Mouse (Mus musculus) cortical plate, adult 2 months (tissue): ENCODE results near the gene Msh3.

Source experiments
- CTCF ChIP-seq: fragments of 200-500 bp; IDR thresholded peaks from 2 replicates; pipeline ENCODE4 v1.5.1; 2011; ENCODE audit warnings: mild to moderate bottlenecking, control low read depth, low read length; ENCODE audit not compliant: insufficient read depth; ENCODE audit errors: extremely low read depth
- POLR2A ChIP-seq: fragments of 200-500 bp; IDR thresholded peaks from 2 replicates; pipeline ENCODE4 v1.6.1; 2011; ENCODE audit warnings: mild to moderate bottlenecking, low read length, control low read depth; ENCODE audit not compliant: insufficient read depth; ENCODE audit errors: extremely low read depth

DNA sequence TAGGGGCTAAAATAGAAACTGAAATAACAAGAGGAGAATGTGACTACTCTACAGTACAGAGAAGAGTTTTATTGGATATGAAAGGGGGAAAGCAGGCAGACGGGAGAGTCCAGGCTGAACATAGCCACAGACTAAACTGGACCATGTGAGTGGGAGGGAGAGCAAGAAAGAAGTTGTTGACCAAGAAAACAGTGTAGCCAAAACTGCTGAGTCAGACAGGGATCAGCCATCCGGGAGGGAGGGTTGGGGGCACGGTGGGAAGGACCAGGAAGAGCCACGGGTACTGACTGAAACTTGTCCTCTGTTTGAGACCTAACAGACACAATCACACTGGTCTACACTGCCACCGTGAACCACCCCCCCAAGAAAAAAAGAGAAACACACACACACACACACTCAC lies 28.8 kb downstream of the Msh3 start:
- TF ChIP-seq CTCF (no peak), POLR2A (no peak)
